Mouse (Mus musculus): ENCODE results near the gene Lars2. TPM values are rescaled to one million over a fixed set of nuclear protein-coding genes. Genes with fewer than 3 reads are reported as not detected.
"Not testable (repeated sequence)": the region's sequence is repeated elsewhere in the genome, so short reads cannot be mapped to it uniquely, and the experiment has no call there.

The Lars2 gene
- 10 to 100 TPM; 60.3 to 97.7 TPM for total RNA-seq (2021)
- long read RNA-seq, experiment 1, transcript Lars2-201 (21 exons, 3,894 nt), result major isoform, 8 of 15 reads
- long read RNA-seq, experiment 1, partial matches to known transcripts, result 2 of 15 reads
- long read RNA-seq, experiment 1, other reads (novel, unspliced or antisense), result 3 of 15 reads
- long read RNA-seq, experiment 2, transcript Lars2-201 (21 exons, 3,894 nt), result major isoform, 9 of 11 reads
- long read RNA-seq, experiment 2, partial matches to known transcripts, result 2 of 11 reads
- long read RNA-seq, experiment 2, other reads (novel, unspliced or antisense), result 0 of 11 reads

- peak; percentile 95 for DNase-seq
These were observed at the start of gene Lars2 for GRCm38 (mm10) chr9:123366708-123367385. Lars2 (plus strand) TSS chr9:123366927.

- no peak for DNase-seq
These were observed 40.6 kb upstream of the Lars2 start for GRCm38 (mm10) chr9:123326106-123326505.

GRCm38 (mm10) chr9:123328336-123328735 is 38.4 kb upstream of the Lars2 start:
- no peak for DNase-seq

GRCm38 (mm10) chr9:123329831-123330230 is 36.9 kb upstream of the Lars2 start:
- no peak for DNase-seq

GRCm38 (mm10) chr9:123330271-123330670 is 36.5 kb upstream of the Lars2 start:
- DNase-seq, result not testable (repeated sequence)

- DNase-seq, result no peak
These were observed 33.2 kb upstream of the Lars2 start for GRCm38 (mm10) chr9:123333479-123333878.

GRCm38 (mm10) chr9:123335044-123335670 is 31.6 kb upstream of the Lars2 start:
- no peak for DNase-seq

GRCm38 (mm10) chr9:123339651-123340144 is 27.0 kb upstream of the Lars2 start:
- DNase-seq, result no peak

- DNase-seq, result no peak
These were observed 25.5 kb upstream of the Lars2 start for GRCm38 (mm10) chr9:123341256-123341655.

GRCm38 (mm10) chr9:123343069-123343468 is 23.7 kb upstream of the Lars2 start:
- no peak for DNase-seq

- not testable (repeated sequence) for DNase-seq
These were observed 17.4 kb upstream of the Lars2 start for GRCm38 (mm10) chr9:123349286-123349685.

GRCm38 (mm10) chr9:123359981-123360380 is 6.7 kb upstream of the Lars2 start:
- DNase-seq, result no peak

GRCm38 (mm10) chr9:123365353-123365752 is 1.4 kb upstream of the Lars2 start:
- no peak for DNase-seq

- no peak for DNase-seq
These were observed 602 bp upstream of the Lars2 start for GRCm38 (mm10) chr9:123365942-123366707.

GRCm38 (mm10) chr9:123367636-123368035 is 909 bp downstream of the Lars2 start:
- DNase-seq, result no peak

GRCm38 (mm10) chr9:123382399-123382798 is 15.7 kb downstream of the Lars2 start:
- no peak for DNase-seq

- DNase-seq, result no peak
These were observed 18.0 kb downstream of the Lars2 start for GRCm38 (mm10) chr9:123384696-123385095.

- no peak for DNase-seq
These were observed 18.8 kb downstream of the Lars2 start for GRCm38 (mm10) chr9:123385352-123386198.

GRCm38 (mm10) chr9:123386347-123386746 is 19.6 kb downstream of the Lars2 start:
- no peak for DNase-seq

GRCm38 (mm10) chr9:123388087-123389007 is 21.6 kb downstream of the Lars2 start:
- DNase-seq, result not testable (repeated sequence)

Data from adrenal gland, postnatal 10 days (tissue).